Mouse (Mus musculus) bone marrow, adult 2 months (tissue): ENCODE measurements around the gene Psd4. TPM values are rescaled to one million over a fixed set of nuclear protein-coding genes. Genes with fewer than 3 reads are reported as not detected.
A peak's percentile ranks its signal among the peaks of the same experiment; 100 is the strongest.

Experiments
- H3K27ac ChIP-seq: fragments of 200-500 bp; 2 replicates; pipeline ENCODE4 v1.5.1; 2012; ENCODE audit warnings: low read depth, mild to moderate bottlenecking, control low read depth, inconsistent platforms, low read length; ENCODE audit not compliant: control insufficient read depth, poor library complexity, insufficient read depth
- H3K4me1 ChIP-seq: fragments of 200-500 bp; 2 replicates; pipeline ENCODE4 v1.6.1; 2011; ENCODE audit warnings: low read length; ENCODE audit not compliant: control insufficient read depth, insufficient read depth
- H3K4me3 ChIP-seq: fragments of 200-500 bp; replicated peaks from 2 replicates; pipeline ENCODE3; 2011; ENCODE audit warnings: mild to moderate bottlenecking, low read depth, low read length, control low read depth; ENCODE audit not compliant: control insufficient read depth
- CTCF ChIP-seq: fragments of 200-500 bp; IDR thresholded peaks from 2 replicates; pipeline ENCODE4 v1.5.1; 2011; ENCODE audit warnings: low read length, control low read depth; ENCODE audit not compliant: control insufficient read depth, insufficient read depth
- POLR2A ChIP-seq: fragments of 200-500 bp; IDR thresholded peaks from 2 replicates; pipeline ENCODE4 v1.6.1; 2011; ENCODE audit warnings: low read depth, mild to moderate bottlenecking, control low read depth, low read length, borderline replicate concordance; ENCODE audit not compliant: control insufficient read depth
- WGBS: fragments of 180-500 bp; shearing (Covaris S2); methylation state at CpG from one replicate; pipeline ENCODE4 v1.1.7; 2018; 5-methylcytosine and 5-hydroxymethylcytosine counted together
- polyA plus RNA-seq: library from polyadenylated mRNA; stranded (reverse); fragments of >200 nt; gene quantifications from 2 replicates; pipeline ENCODE4 v1.2.4, GENCODE M21; 2011; ENCODE audit warnings: low replicate concordance; ENCODE audit not compliant: missing spikeins, insufficient read depth, insufficient read length

Gene Psd4
- polyA plus RNA-seq, 1 experiment: 32.2 TPM

DNA sequence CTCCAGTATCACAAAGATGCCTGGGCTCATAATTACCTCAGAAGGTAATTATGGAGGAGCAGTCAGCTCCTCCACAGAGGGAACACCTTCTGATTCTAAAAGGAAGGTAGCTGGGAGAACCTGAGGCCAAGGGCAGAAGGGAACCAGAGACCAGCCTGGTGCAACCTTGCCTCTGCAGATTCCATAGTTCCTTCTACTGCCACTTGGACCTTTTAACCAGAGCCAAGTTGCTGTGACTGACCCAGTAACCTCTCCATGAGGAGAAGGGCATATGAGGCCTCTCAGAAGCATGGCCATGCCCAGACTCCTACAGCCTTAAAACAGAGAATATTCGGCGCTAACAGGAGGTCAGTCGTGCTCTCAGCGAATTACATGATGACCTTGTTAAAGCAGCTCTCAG is 50.2 kb downstream of the Psd4 start:
- Histone ChIP-seq H3K27ac (no peak overlapping the region), H3K4me3 (no peak overlapping the region), H3K4me1 (no peaks in the 10 kb centered on the region)
- 88% methylated on average over 4 of the region's 4 CpGs for WGBS
- TF ChIP-seq CTCF (no peak), POLR2A (no peak)

DNA sequence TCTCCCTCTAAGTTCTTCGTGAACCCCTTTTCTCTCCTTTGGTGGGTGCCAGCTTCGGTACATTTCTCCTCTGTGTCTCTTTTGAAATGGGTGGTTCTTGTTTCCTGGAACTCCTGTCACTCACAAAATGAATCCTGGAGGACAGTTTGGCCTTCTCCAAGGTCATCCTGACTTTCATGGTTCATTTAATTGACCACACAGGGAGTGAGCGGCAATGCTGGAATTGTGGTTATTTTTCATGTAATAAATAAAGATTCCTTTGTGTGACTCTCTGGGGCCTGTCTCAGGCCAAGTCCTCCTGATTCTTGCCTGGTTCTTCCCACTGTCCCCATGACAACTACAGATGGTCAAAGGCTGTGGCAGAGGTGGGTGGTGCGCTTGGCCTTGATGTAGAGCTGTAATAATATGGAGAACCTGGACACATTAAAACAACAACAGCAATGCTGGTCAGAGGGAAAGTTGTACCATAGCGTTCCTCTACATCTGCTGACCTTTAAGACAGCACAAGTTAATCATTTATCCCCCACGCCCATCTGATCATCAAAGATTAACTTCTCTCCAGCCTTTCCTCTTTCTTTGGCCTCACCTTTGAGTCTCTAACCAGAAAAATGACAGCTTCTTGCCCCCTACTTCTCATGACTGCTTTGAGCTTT is 54.0 kb downstream of the Psd4 start:
- 84% methylated on average over 6 of the region's 6 CpGs for whole genome bisulfite sequencing
- H3K27ac ChIP-seq: no peak overlapping the region
- no peak overlapping the region for H3K4me3 ChIP-seq
- TF ChIP-seq POLR2A (no peak), CTCF (no peak)
- H3K4me1 ChIP-seq: no peaks in the 10 kb centered on the region

DNA sequence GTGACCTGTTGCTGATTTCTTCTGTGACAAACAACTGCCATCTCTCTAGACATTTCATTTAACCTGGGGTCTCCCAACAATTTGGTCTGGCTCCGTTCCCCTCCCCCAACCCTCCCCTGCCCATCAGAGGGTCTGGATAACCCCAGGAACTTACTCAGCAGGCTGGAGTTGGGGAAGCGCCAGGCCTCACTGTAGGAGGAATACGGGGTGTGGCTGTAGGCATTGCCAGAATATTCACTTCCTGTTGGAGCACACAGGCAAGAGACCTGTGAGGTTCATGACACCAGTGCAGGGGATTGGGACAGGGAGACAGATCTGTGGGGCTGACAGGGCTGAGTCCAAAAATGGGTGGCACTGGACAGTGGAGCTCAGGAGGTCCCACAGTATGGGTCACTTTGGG is 55.4 kb downstream of the Psd4 start:
- 66% methylated on average over 3 of the region's 3 CpGs for WGBS
- Histone ChIP-seq H3K27ac (no peak overlapping the region), H3K4me1 (no peaks in the 10 kb centered on the region), H3K4me3 (no peak overlapping the region)
- TF ChIP-seq POLR2A (no peak), CTCF (no peak)

DNA sequence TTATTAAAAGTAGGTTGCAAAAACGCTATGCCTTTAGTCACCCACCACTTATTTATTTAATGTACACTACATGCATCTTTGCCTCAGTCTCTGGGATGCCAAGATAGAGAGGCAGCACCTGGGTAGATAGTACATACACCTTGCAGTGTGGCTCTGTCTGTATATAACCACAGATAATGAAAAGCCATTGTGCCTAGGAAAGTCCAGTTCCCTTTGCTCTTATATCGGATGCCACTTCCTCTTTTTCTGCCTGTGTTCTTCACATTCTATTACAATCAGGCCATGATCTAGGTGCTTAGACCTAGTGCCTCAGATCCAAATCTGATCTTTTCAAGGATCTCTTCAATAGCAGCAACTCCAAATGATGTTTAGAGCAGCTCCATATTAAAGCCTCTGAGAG is 58.2 kb downstream of the Psd4 start:
- H3K4me1 ChIP-seq: peaks cover 5% of the 10 kb centered on the region
- TF ChIP-seq POLR2A (no peak), CTCF (no peak)
- WGBS: 31% methylated on average over 2 of the region's 2 CpGs
- H3K4me3 ChIP-seq: no peak overlapping the region
- H3K27ac ChIP-seq: no peak overlapping the region

- Histone ChIP-seq H3K4me1 (peaks cover 5% of the 10 kb centered on the region), H3K27ac (no peak overlapping the region), H3K4me3 (no peak overlapping the region)
- 73% methylated on average over 12 of the region's 12 CpGs for WGBS
- TF ChIP-seq CTCF (no peak), POLR2A (no peak)
Observed at GRCm38 (mm10) chr2:24427866-24428675, 60.7 kb downstream of the Psd4 start.

DNA sequence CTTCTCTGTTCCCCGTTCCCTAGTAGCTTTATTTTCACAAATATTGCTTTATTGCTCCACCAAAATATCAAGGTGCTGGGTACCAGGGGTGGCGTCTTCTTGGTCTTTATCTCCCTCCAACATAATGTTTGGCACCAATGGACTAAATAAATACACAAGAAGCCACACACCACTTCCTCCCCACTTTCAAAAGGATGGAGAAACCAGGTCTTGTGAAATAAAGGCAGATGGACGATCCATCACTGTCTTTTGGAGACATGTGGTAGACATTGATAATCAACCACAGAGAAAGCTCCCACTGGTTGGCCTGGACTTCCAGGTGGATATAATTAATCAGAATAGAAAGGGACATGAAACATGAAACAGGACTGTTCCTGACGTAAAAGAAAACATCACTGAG is 62.4 kb downstream of the Psd4 start:
- H3K27ac ChIP-seq: peak overlapping the region; percentile 3; the same call in 1 of the 2 replicates
- 23% methylated on average over 4 of the region's 4 CpGs for WGBS
- peaks cover 5% of the 10 kb centered on the region for H3K4me1 ChIP-seq
- no peak for TF ChIP-seq CTCF
- no peak for TF ChIP-seq POLR2A
- no peak overlapping the region for H3K4me3 ChIP-seq

DNA sequence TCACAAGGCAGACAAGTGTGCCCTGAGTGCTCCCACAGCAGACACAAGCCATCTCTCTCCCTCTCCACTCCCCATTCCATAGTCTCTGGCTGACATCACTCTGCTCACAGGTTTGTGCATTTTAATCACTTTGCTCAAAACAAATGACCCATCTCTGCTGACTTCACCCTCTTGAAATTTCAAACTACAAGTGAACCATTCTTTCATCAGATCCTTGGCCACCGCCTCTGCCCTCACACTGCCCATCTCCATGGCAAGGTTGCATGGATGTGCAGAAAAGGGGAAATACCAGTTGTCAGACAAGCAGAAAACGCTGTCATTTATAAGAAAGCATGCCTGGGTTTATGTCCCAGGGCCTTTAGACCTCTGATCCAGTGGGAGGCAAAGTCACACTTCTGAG is 67.3 kb downstream of the Psd4 start:
- TF ChIP-seq POLR2A (no peak), CTCF (no peak)
- 56% methylated on average over 2 of the region's 2 CpGs for WGBS
- H3K27ac ChIP-seq: no peak overlapping the region
- no peak overlapping the region for H3K4me3 ChIP-seq
- peaks cover 3% of the 10 kb centered on the region; the same call in 1 of the 2 replicates for H3K4me1 ChIP-seq

DNA sequence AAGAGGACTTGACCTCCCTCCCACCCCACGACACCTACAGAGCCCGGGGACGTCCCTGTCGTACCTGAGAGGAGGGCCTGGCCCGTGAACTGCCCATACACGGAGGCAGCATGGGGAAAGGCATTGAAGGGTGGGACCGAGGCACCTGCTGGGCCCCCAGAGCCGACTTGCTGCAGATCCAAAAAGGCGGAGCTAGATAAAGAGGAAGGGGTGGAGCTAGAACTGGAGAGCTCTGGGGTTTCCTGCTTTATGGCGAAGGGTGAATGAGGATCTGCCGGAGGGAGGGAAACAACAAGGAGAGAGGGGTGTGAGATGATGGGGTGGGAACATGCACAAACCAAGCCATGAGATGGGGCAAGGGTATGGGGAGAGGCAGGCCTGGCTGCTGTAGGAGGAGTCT is 68.3 kb downstream of the Psd4 start:
- H3K27ac ChIP-seq: no peak overlapping the region
- no peak overlapping the region for H3K4me3 ChIP-seq
- no peak for TF ChIP-seq POLR2A
- TF ChIP-seq CTCF: no peak
- WGBS: 58% methylated on average over 11 of the region's 11 CpGs
- H3K4me1 ChIP-seq: no peaks in the 10 kb centered on the region; the same call in 1 of the 2 replicates
